Mouse (Mus musculus): ENCODE measurements around the gene Capn11. TPM values are rescaled to one million over a fixed set of nuclear protein-coding genes. Genes with fewer than 3 reads are reported as not detected.
A peak's percentile ranks its signal among the peaks of the same experiment; 100 is the strongest.

The Capn11 gene
- polyA plus RNA-seq (2015; fragmentation: Nextera tagmentation; extraction: Ambion mirVana), result 0.34 and 0.40 TPM in 2 replicates

DNA sequence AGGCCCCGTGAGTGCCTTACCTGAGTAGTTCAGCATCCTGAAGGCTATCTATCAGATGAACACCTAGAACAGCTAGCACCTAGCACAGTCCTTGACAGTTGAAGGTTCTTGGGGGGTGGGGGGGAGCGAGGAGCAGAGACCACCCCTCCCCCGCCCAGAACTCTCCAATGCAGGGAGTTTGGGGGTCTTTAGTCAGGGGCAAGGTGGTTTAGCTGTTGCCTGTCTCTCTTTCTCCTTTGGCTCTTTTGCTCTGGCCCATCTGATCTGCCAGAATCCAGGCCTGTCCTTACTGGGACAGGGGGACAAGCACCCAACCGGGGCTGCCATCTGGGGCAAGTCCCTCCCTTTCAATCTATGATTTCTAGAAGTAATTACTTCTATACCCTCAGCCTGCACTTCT is at the start of gene Capn11:
TSS of gene Capn11 (minus strand) at position 101 of the 400 bp plus-strand sequence.
- 0 out of 2 replicates have a peak, but pooled peaks cover 5% of the 10 kb centered on the region for H3K36me3 ChIP-seq
- no peak within 1 kb of the TSS for H3K4me2 ChIP-seq (replicated peaks)
- H3K9ac ChIP-seq, result no peak within 1 kb of the TSS
- ATAC-seq, result no peak
- 82% methylated on average over 4 of the region's 4 CpGs for WGBS
- H3K4me3 ChIP-seq (replicated peaks), result no peak within 1 kb of the TSS
- no peaks in the 10 kb centered on the region for H3K27me3 ChIP-seq (replicated peaks)
- H3K4me1 ChIP-seq (replicated peaks), result peaks cover 3% of the 10 kb centered on the region; the same call in 1 of the 2 replicates
- no peaks in the 10 kb centered on the region for H3K9me3 ChIP-seq
- no peak within 1 kb of the TSS for H3K27ac ChIP-seq

DNA sequence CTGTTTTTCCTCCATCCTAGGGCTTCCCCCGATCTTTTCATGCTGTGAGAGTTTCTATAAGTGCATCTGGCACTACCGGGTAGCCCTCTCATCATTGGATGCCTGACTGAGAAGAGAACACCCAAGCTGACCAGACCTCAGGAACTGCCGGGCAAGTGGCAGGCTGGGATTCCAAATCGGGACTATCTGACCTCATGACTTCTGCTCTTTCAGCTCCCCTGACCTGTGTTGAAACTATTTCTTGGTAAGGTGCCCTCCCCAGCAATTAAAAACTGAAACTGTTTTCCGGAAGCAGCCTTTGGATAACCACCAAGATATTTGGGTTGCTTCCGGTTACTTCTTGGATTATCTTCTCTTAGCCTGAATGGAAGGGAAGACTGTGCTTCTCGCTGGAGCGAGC is 49.1 kb upstream of the Capn11 start:
- 83% methylated on average over 8 of the region's 8 CpGs for WGBS

DNA sequence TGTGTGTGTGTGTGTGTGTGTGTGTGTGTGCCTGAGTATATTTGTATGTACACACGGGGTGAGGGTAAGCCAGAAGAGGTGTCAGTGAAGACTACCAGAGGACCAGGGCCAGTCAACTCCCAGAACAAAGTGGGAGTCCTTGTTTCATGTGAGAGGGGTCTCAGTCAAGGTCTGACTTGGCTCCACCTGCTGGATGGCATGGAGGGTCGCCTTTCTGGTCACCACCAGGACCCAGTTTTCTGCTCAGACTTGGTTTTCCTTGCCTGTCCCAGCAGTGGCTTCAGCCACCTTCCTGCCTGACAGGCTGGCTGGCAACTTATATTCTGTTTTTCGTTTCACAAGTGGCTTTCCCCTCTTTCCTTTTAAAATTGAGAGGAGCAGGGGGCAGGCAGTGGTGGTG is 48.3 kb upstream of the Capn11 start:
- 0 out of 2 replicates have a peak, but pooled peaks cover 2% of the 10 kb centered on the region for H3K4me1 ChIP-seq (replicated peaks)
- no peak overlapping the region for H3K4me2 ChIP-seq (replicated peaks)
- H3K27me3 ChIP-seq (replicated peaks), result no peaks in the 10 kb centered on the region
- WGBS, result 32% methylated on average over 3 of the region's 3 CpGs
- H3K9me3 ChIP-seq, result no peaks in the 10 kb centered on the region
- H3K9ac ChIP-seq, result no peak overlapping the region
- H3K27ac ChIP-seq, result no peak overlapping the region
- ATAC-seq, result no peak
- H3K36me3 ChIP-seq, result no peaks in the 10 kb centered on the region
- H3K4me3 ChIP-seq (replicated peaks), result no peak overlapping the region

More for the DNA sequence above, 49.1 kb upstream of the Capn11 start:
- ATAC-seq, result no peak
- Histone ChIP-seq H3K9me3 (no peaks in the 10 kb centered on the region), H3K27ac (no peak overlapping the region), H3K9ac (no peak overlapping the region), H3K4me1 (replicated peaks) (no peaks in the 10 kb centered on the region), H3K4me3 (replicated peaks) (no peak overlapping the region), H3K36me3 (no peaks in the 10 kb centered on the region), H3K4me2 (replicated peaks) (no peak overlapping the region), H3K27me3 (replicated peaks) (no peaks in the 10 kb centered on the region)

DNA sequence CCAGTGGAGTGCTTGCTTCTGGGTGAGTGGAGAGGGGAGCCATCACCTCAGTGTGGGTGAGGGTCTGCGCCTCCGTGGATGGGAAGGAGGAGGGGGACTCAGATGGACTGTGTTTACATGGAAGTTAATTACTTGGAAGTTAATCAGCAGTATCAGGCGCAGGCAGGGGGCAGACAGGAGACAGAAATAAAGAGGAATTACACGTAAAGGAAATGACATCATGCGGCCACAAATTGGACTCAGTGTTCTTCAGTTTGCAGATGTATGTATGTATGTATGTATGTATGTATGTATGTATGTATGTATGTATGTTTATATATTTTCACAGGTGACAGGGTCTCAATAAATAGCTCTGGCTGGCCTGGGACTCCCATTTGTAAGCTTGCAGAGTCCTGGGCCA is 47.7 kb upstream of the Capn11 start:
- Histone ChIP-seq H3K9ac (no peak overlapping the region), H3K4me3 (replicated peaks) (no peak overlapping the region), H3K4me2 (replicated peaks) (no peak overlapping the region), H3K27me3 (replicated peaks) (no peaks in the 10 kb centered on the region), H3K27ac (no peak overlapping the region), H3K9me3 (no peaks in the 10 kb centered on the region), H3K4me1 (replicated peaks) (0 out of 2 replicates have a peak, but pooled peaks cover 5% of the 10 kb centered on the region), H3K36me3 (no peaks in the 10 kb centered on the region)
- no peak for ATAC-seq
- WGBS, result 61% methylated on average over 5 of the region's 5 CpGs

DNA sequence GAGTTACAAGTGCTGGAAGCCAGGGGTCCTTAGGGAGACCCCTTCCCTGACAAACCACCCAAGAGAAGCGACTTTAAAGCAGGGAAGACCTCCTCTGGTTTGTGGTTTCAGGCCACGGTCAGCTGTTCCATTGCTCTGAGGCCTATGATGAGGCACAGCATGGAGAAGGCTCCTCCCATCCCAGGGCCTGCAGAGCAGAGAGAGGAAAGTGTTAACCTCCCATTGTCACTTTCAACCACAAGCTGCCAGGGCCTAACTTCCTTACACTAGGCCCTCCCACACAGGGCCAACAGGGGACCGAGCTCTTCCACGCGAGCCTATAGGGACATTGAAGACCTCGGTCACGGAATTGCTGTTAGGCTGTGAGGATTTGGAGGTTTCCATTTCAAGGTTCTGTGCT is 44.1 kb upstream of the Capn11 start:
- H3K36me3 ChIP-seq, result 0 out of 2 replicates have a peak, but pooled peaks cover 4% of the 10 kb centered on the region
- no peak overlapping the region for H3K4me3 ChIP-seq (replicated peaks)
- no peak for ATAC-seq
- H3K4me1 ChIP-seq (replicated peaks), result peaks cover 17% of the 10 kb centered on the region
- no peaks in the 10 kb centered on the region for H3K27me3 ChIP-seq (replicated peaks)
- H3K27ac ChIP-seq, result no peak overlapping the region
- no peak overlapping the region for H3K9ac ChIP-seq
- 64% methylated on average over 7 of the region's 7 CpGs for WGBS
- no peak overlapping the region for H3K4me2 ChIP-seq (replicated peaks)
- no peaks in the 10 kb centered on the region for H3K9me3 ChIP-seq

DNA sequence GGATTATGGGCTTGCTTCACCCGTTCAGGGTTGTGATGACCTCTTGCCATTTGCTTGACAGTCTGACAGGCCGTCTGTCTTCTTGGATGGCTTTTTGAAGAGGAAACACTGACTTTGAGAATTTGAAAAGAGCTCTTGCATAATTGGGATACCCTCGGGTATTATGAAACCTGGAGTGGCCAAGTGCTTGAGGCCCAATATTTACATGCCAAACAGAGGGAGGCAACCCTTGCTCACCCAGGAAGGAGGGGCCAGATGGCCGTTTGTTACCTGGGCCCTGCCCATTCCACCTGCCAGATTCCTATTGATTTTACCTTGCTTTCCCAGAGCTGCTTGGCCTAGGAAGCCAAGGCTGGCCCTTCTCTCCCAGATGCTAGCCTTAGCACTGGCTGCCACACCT is 43.1 kb upstream of the Capn11 start:
- Histone ChIP-seq H3K27ac (no peak overlapping the region), H3K36me3 (0 out of 2 replicates have a peak, but pooled peaks cover 10% of the 10 kb centered on the region), H3K4me3 (replicated peaks) (no peak overlapping the region), H3K27me3 (replicated peaks) (no peaks in the 10 kb centered on the region), H3K9me3 (no peaks in the 10 kb centered on the region), H3K9ac (no peak overlapping the region), H3K4me2 (replicated peaks) (no peak overlapping the region), H3K4me1 (replicated peaks) (peaks cover 18% of the 10 kb centered on the region)
- peak; percentile 50 for ATAC-seq
- WGBS, result 35% methylated on average over 4 of the region's 4 CpGs

DNA sequence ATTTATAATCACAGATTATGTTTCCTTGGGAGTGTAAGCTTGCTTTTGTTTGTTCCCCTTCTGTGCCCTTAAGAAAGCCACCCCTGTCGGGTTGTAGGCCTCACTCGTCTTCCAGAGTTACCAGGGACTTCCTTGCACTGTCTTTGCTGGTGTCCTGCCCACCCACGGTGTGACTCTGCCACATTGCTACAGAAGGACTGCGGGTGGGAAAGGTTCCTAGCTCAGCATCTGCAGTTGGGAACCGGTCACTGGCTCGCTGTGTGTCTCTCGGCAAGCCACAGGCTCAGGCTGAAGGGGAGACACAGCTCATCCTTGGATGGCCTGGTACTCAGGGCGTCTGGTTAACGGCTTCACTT is 42.1 kb upstream of the Capn11 start:
- Histone ChIP-seq H3K4me1 (replicated peaks) (peaks cover 18% of the 10 kb centered on the region), H3K27ac (no peak overlapping the region), H3K9me3 (no peaks in the 10 kb centered on the region), H3K9ac (no peak overlapping the region), H3K4me2 (replicated peaks) (no peak overlapping the region), H3K36me3 (0 out of 2 replicates have a peak, but pooled peaks cover 10% of the 10 kb centered on the region), H3K27me3 (replicated peaks) (no peaks in the 10 kb centered on the region), H3K4me3 (replicated peaks) (no peak overlapping the region)
- ATAC-seq, result no peak
- 74% methylated on average over 9 of the region's 9 CpGs for WGBS

DNA sequence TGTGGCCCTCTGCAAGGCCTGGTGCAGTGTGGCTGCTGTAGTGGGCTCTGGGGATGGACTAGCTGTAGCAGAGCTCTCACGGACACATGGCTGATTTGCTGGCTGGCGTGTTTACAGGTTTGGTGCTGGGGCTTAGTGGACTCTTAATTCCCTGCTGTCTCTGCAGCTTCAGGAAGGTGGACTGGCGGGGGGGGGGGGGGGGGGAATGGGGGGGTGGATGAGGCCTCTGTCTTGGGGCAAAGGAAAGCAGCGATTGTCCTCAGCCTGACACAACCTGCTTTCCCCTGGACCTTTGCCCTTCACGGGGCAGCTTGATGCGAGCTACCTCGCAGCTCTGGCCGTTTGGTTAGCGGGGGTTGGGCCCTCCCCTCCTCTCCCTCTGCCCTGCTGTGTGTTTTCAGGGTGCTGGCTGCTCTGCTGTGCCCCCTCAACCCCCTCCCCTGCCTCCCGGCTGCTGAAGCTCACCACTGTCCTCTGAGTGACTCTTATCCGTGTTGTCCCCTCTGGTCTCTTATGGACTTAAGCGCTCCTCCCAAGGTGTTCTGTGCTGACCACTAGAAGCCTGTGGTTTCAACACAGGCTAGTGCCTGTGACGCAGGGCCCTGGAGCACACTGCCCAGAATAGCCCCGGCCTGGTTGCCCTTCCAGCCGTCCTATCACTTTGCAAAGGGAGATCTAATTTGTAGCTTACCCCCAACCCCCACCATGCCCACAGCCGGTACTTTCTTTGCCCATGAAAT is 41.5 kb upstream of the Capn11 start:
- Histone ChIP-seq H3K4me3 (replicated peaks) (no peak overlapping the region), H3K9ac (no peak overlapping the region), H3K9me3 (no peaks in the 10 kb centered on the region), H3K27ac (0 out of 2 replicates have a peak overlapping the region, but pooled peaks have one; percentile 44), H3K4me1 (replicated peaks) (peaks cover 18% of the 10 kb centered on the region), H3K27me3 (replicated peaks) (no peaks in the 10 kb centered on the region), H3K4me2 (replicated peaks) (0 out of 2 replicates have a peak overlapping the region, but pooled peaks have one; percentile 1), H3K36me3 (0 out of 2 replicates have a peak, but pooled peaks cover 10% of the 10 kb centered on the region)
- ATAC-seq, result no peak
- WGBS, result 50% methylated on average over 9 of the region's 16 CpGs

DNA sequence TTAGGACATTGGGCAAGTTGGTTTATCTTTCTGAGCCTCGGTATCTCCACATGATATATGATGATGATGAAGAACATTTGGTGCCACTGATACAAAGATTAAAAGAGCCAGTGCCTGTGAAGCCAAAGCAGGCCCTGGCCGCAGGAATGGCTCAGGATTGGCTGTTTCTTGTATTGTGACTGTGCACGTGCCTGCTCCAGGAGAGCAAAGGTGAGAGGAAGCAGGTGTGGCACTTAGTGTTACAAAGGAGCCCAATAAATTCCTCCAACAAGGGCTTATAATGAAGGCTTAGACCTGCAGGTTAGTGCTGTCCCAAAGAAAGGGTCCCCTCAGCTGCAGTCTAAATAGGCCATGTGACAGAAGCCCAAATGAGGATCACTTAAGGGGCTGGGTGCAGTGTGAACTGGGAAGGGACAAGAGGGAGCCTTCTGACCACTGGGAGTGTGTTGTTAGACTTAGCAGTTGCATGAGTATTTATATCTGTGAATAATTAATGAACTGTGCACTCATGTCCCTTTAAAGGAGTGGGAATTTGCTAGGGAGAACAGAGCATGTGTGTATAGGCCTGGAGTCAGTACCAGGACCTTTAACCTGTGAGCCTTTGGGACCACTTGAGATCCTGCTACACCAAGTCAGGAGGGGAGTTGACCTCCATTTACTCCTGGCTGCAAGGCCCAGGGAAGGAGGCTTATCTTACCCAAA is 40.1 kb upstream of the Capn11 start:
- Histone ChIP-seq H3K4me1 (replicated peaks) (peaks cover 24% of the 10 kb centered on the region), H3K27me3 (replicated peaks) (no peaks in the 10 kb centered on the region), H3K9me3 (no peaks in the 10 kb centered on the region), H3K9ac (no peak overlapping the region), H3K27ac (peak overlapping the region; percentile 69), H3K4me2 (replicated peaks) (0 out of 2 replicates have a peak overlapping the region, but pooled peaks have one; percentile 24), H3K4me3 (replicated peaks) (no peak overlapping the region), H3K36me3 (0 out of 2 replicates have a peak, but pooled peaks cover 10% of the 10 kb centered on the region)
- WGBS, result 64% methylated on average over 3 of the region's 3 CpGs
- peak; percentile 76 for ATAC-seq

DNA sequence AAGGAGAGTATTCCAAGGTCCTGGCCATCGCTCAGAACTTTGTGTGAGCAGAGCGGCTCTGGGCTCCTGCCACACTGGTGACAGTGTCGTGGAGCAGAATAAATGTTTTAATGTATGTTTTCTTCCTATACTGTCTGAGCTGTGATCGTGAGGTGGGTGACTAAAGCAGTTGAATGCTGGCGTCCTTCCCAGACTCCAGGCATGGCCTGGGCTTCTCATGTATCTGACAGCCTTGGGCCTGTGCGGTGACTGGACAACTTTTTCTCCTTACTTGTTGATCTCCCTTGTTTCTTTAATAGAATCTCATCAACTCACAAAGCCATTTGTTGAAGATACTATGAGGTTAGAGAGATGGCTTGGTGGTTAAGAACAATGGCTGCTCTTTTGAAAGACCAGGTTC is 39.2 kb upstream of the Capn11 start:
- Histone ChIP-seq H3K9ac (no peak overlapping the region), H3K9me3 (no peaks in the 10 kb centered on the region), H3K4me3 (replicated peaks) (no peak overlapping the region), H3K27me3 (replicated peaks) (no peaks in the 10 kb centered on the region), H3K4me1 (replicated peaks) (peaks cover 32% of the 10 kb centered on the region), H3K4me2 (replicated peaks) (no peak overlapping the region), H3K27ac (no peak overlapping the region), H3K36me3 (0 out of 2 replicates have a peak, but pooled peaks cover 10% of the 10 kb centered on the region)
- 84% methylated on average over 6 of the region's 6 CpGs for WGBS
- no peak for ATAC-seq

DNA sequence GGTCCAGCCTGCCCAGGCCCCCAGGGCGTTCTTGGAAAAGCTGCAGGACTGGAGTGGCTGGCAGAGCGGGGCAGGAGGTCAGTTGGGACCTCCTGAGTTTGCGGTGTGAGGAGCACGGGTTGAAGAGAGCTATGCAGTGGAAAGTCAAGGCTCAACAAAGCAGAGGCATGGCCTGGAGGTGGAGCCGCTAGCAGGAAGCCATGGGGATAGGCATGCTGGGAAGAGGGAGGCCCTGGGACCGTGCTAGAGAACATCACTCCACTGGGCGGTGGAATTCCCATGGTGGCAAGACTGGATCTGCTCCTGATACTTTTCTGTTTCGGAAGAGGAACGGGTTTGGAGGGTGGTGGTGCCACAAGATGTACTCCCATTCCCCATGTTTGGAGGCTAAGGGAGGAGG is 37.9 kb upstream of the Capn11 start:
- Histone ChIP-seq H3K27me3 (replicated peaks) (no peaks in the 10 kb centered on the region), H3K4me2 (replicated peaks) (no peak overlapping the region), H3K9me3 (no peaks in the 10 kb centered on the region), H3K9ac (no peak overlapping the region), H3K27ac (no peak overlapping the region), H3K36me3 (0 out of 2 replicates have a peak, but pooled peaks cover 10% of the 10 kb centered on the region), H3K4me3 (replicated peaks) (no peak overlapping the region), H3K4me1 (replicated peaks) (peaks cover 35% of the 10 kb centered on the region)
- WGBS, result 90% methylated on average over 9 of the region's 9 CpGs
- no peak for ATAC-seq

DNA sequence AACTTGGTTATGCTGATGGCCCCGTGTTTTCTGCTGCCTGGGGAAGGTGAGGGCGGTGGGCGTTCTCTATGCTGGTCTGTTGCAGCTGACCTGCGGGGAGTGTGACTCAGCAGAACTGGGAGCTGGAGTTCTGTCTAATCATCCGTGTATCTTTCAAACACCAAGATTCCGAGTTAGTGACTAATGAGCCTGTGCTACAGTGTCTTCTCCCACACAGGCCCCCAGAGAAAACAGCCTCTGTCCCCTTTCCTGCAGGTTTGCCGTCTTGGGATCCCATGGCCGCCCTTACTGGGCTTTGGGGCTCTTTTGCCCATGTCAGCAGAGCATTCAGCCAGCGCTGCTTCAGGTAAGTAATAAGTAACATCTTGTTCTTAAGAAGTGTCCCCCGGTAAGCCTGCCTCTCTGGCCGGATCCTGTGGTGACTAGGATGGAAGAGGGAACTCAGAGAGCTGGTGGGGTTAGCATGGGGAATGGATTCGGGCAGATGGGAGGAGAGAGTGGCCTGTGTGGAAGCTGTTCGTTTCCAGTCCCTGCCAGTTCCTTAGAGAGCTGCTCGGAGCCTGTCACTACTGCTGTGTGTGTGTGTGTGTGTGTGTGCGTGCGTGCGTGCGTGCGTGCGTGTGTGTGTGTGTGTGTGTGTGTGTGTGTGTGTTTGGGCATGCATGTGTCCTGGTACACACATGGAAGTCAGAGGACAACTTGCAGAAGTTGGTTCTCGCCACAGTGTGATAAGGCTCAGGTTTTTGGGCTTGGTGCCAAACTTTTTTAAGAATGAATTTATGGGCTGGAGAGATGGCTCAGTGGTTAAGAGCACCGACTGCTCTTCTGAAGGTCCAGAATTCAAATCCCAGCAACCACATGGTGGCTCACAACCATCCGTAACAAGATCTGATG is 36.3 kb upstream of the Capn11 start:
- Histone ChIP-seq H3K9me3 (no peaks in the 10 kb centered on the region), H3K4me2 (replicated peaks) (no peak overlapping the region), H3K9ac (no peak overlapping the region), H3K27ac (no peak overlapping the region), H3K4me3 (replicated peaks) (no peak overlapping the region), H3K4me1 (replicated peaks) (peaks cover 35% of the 10 kb centered on the region), H3K27me3 (replicated peaks) (no peaks in the 10 kb centered on the region), H3K36me3 (0 out of 2 replicates have a peak, but pooled peaks cover 10% of the 10 kb centered on the region)
- WGBS, result 66% methylated on average over 23 of the region's 23 CpGs
- no peak for ATAC-seq

Measured in intestine, embryonic 15.5 days (tissue).